Mouse (Mus musculus) brain, embryonic 14.5 days (tissue): ENCODE data around the gene Sergef.

Source experiments
- CTCF ChIP-seq: fragments of 200-500 bp; IDR thresholded peaks from 2 replicates; pipeline ENCODE4 v1.5.1; 2012; ENCODE audit warnings: inconsistent platforms, mild to moderate bottlenecking, moderate library complexity, borderline replicate concordance; ENCODE audit not compliant: insufficient read depth, insufficient read length; ENCODE audit errors: extremely low read depth
- POLR2A ChIP-seq: fragments of 200-500 bp; IDR thresholded peaks from 2 replicates; pipeline ENCODE4 v1.6.1; 2012; ENCODE audit warnings: mild to moderate bottlenecking, inconsistent platforms, borderline replicate concordance; ENCODE audit not compliant: poor library complexity, insufficient read depth, insufficient read length, severe bottlenecking; ENCODE audit errors: extremely low read depth

GRCm38 (mm10) chr7:46554003-46554402 lies 85.6 kb downstream of the Sergef start:
- no peak for TF ChIP-seq POLR2A
- TF ChIP-seq CTCF, result no peak
